Mouse (Mus musculus): ENCODE results near the gene Snx17.

Snx17 gene

GRCm38 (mm10) chr5:31226641-31227040 lies 33.6 kb downstream of the Snx17 start:
- CTCF ChIA-PET, result no interaction called here

GRCm38 (mm10) chr5:31240637-31241521 lies 47.9 kb downstream of the Snx17 start, which contains the start of the genes Nrbp1 and Gm9970:
TSS of gene Nrbp1 (plus strand) at chr5:31240864.
TSS of gene Gm9970 (minus strand) at chr5:31241232.
- CTCF ChIA-PET, result interaction anchor here (0.7 to 0.8 kb wide), 2 partner anchors 50 to 64 kb away, joined by 3 to 4 read pairs; partner anchors contain the start of gene Ift172

DNA sequence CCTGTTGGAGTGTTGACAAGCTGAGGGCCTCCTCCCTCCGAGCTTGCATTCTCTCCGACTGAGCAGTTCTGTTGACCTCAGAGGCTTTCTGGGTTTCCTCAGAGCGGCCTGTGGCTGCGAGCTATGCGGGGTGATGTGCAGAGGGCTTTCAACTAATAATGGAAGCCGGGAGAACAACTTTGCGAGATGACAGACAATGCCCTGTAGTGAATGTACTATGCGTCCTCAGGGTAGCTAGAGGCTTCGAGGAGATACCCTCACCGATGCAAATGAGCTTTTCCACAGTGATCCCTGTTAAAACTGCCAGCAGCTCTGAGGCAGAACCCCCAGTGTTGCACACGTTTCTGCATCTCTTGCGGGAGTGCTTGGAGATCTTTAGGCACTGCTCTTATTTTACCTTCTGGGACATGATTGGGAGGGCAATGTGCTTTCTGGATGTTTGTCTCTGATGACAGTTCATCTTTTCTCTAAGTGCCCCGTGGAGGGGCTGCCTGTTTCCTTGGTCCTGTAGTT lies 48.6 kb downstream of the Snx17 start:
- CTCF ChIA-PET, result interaction anchor here (0.7 kb wide), 1 partner anchor 63 kb away, joined by 4 read pairs; no protein-coding TSS in a partner anchor

DNA sequence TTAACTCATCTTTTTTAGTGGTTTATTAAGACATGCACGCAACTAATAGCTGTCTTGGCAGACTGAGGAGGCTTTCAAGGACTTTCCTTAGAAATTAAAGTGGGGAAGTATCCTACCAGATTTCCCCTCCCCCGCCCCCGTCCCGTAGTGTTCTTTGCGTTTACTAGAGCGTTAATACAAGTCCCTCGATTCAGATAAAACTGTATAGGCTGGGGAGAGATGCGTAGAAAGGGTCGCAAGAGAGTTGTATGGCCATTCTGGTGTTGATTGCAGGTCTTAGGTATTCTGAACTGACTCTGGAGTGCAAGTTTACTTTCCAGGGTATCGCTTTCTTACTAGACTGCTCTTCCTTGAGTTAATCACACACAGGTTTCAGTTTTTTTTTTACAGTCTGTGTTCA lies 49.2 kb downstream of the Snx17 start:
- CTCF ChIA-PET, result interaction anchor here (1.1 kb wide), 1 partner anchor 28 kb away, joined by 14 read pairs; no protein-coding TSS in a partner anchor

All from spleen, embryonic (tissue).